ENCODE assay signal across 14 mouse cellular contexts in genomic region chr14:123542362-123542761, GRCm38 (mm10).
DNase-seq lines count a peak whose midpoint lies in the region; ATAC-seq and TF ChIP-seq lines count a peak whose summit lies in the region.
"Had no signal": no experiment of that assay in that cellular context is flagged by ENCODE, and none has a peak within 500 bp of the region (broad histone marks: within the 10 kb centered on the region; RNA-seq: fewer than 3 reads in every experiment).

No protein-coding gene starts in this region.

- H3K27ac ChIP-seq in embryonic facial prominence, embryonic 11.5 days (replicated peaks; ENCODE audit: low read depth, low read length) = no peak overlapping the region
- no peak overlapping the region for H3K27ac ChIP-seq in embryonic facial prominence, embryonic 10.5 days (replicated peaks)
- H3K27ac ChIP-seq in lung, embryonic 14.5 days (ENCODE audit: low read depth) = no peak overlapping the region
- no peak overlapping the region for H3K27ac ChIP-seq in MEL (ENCODE audit: control insufficient read depth, low read depth, low read length)
- H3K27ac ChIP-seq: embryonic facial prominence, embryonic 12.5 days had no signal

- no peaks in the 10 kb centered on the region for H3K4me1 ChIP-seq in embryonic facial prominence, embryonic 11.5 days (ENCODE audit: control insufficient read depth, insufficient read depth, low read length)
- no peaks in the 10 kb centered on the region for H3K4me1 ChIP-seq in embryonic facial prominence, embryonic 10.5 days
- no peaks in the 10 kb centered on the region for H3K4me1 ChIP-seq in lung, embryonic 14.5 days (ENCODE audit: insufficient read depth)
- H3K4me1 ChIP-seq in lung, adult 2 months (ENCODE audit: control insufficient read depth, insufficient read depth, low read length) = no peaks in the 10 kb centered on the region
- H3K4me1 ChIP-seq in MEL (ENCODE audit: control insufficient read depth in 1 of 2, insufficient read depth in 2 of 2, low read length in 2 of 2) = no peaks in the 10 kb centered on the region
- H3K4me1 ChIP-seq: embryonic facial prominence, embryonic 12.5 days had no signal

- no peak for ATAC-seq in embryonic facial prominence, embryonic 11.5 days (replicated peaks; ENCODE audit: insufficient number of reproducible peaks, low FRiP score, low TSS enrichment, low read depth)
- no peak for ATAC-seq in lung, embryonic 14.5 days (ENCODE audit: insufficient read depth)
- ATAC-seq: inflammation-experienced regulatory T-cells, adult 6 months had no signal

- H3K27me3 ChIP-seq in embryonic facial prominence, embryonic 11.5 days (ENCODE audit: control insufficient read depth, insufficient read depth, low read length) = no peaks in the 10 kb centered on the region
- no peaks in the 10 kb centered on the region for H3K27me3 ChIP-seq in embryonic facial prominence, embryonic 10.5 days (replicated peaks; ENCODE audit: low read depth, poor library complexity, severe bottlenecking)
- H3K27me3 ChIP-seq in lung, embryonic 14.5 days (ENCODE audit: insufficient read depth, low read length) = no peaks in the 10 kb centered on the region
- no peaks in the 10 kb centered on the region for H3K27me3 ChIP-seq in MEL (ENCODE audit: control insufficient read depth in 1 of 2, insufficient read depth in 2 of 2, low read length in 2 of 2)
- H3K27me3 ChIP-seq: embryonic facial prominence, embryonic 12.5 days had no signal

- no peak overlapping the region for H3K4me2 ChIP-seq in embryonic facial prominence, embryonic 11.5 days (ENCODE audit: low read depth, low read length)
- no peak overlapping the region for H3K4me2 ChIP-seq in lung, embryonic 14.5 days
- H3K4me2 ChIP-seq: embryonic facial prominence, embryonic 12.5 days had no signal

- no peak for TF ChIP-seq POLR2A in lung, adult 2 months (IDR thresholded peaks at IDR 0.05; ENCODE audit: borderline replicate concordance, extremely low read depth, low read depth, low read length)
- TF ChIP-seq POLR2A in MEL (IDR thresholded peaks at IDR 0.05; ENCODE audit: control insufficient read depth in 1 of 2, insufficient read depth in 1 of 2, low read depth in 1 of 2, low read length in 2 of 2, poor library complexity in 1 of 2) = no peak

- peak; percentile 6 for TF ChIP-seq RAD21 in MEL (IDR thresholded peaks at IDR 0.05; ENCODE audit: low read depth, low read length)

- no peaks in the 10 kb centered on the region for H3K36me3 ChIP-seq in embryonic facial prominence, embryonic 11.5 days (replicated peaks; ENCODE audit: control insufficient read depth, insufficient read depth, low read depth, low read length)
- H3K36me3 ChIP-seq in embryonic facial prominence, embryonic 10.5 days (replicated peaks) = no peaks in the 10 kb centered on the region
- H3K36me3 ChIP-seq in lung, embryonic 14.5 days (ENCODE audit: insufficient read depth) = no peaks in the 10 kb centered on the region
- no peaks in the 10 kb centered on the region for H3K36me3 ChIP-seq in MEL (ENCODE audit: control insufficient read depth in 1 of 2, insufficient read depth in 2 of 2, low read length in 2 of 2)
- H3K36me3 ChIP-seq: embryonic facial prominence, embryonic 12.5 days had no signal

- H3K4me3 ChIP-seq in embryonic facial prominence, embryonic 11.5 days (ENCODE audit: low read depth, low read length) = no peak overlapping the region
- H3K4me3 ChIP-seq in embryonic facial prominence, embryonic 10.5 days = no peak overlapping the region
- H3K4me3 ChIP-seq in lung, embryonic 14.5 days (ENCODE audit: low read depth, low read length) = no peak overlapping the region
- H3K4me3 ChIP-seq in lung, adult 2 months (replicated peaks; ENCODE audit: extremely low read depth, low read depth, low read length) = no peak overlapping the region
- H3K4me3 ChIP-seq in MEL (ENCODE audit: control insufficient read depth in 1 of 2, insufficient read depth in 1 of 2, low read depth in 2 of 2, low read length in 2 of 2) = no peak overlapping the region
- H3K4me3 ChIP-seq: embryonic facial prominence, embryonic 12.5 days had no signal

- no peak overlapping the region for H3K9ac ChIP-seq in embryonic facial prominence, embryonic 11.5 days (replicated peaks; ENCODE audit: low read length)
- H3K9ac ChIP-seq in lung, embryonic 14.5 days = no peak overlapping the region
- H3K9ac ChIP-seq in MEL (ENCODE audit: control insufficient read depth, low read depth, low read length, poor library complexity, severe bottlenecking) = no peak overlapping the region
- H3K9ac ChIP-seq: embryonic facial prominence, embryonic 12.5 days had no signal

- TF ChIP-seq CTCF in lung, embryonic 14.5 days (IDR thresholded peaks at IDR 0.05; ENCODE audit: low read depth) = peak; percentile 33
- no peak for TF ChIP-seq CTCF in lung, adult 2 months (IDR thresholded peaks at IDR 0.05; ENCODE audit: insufficient read depth, low read length)
- TF ChIP-seq CTCF in MEL (IDR thresholded peaks at IDR 0.05 in 2 of 3, conservative IDR thresholded peaks at IDR 0.05 in 1 of 3; ENCODE audit: control insufficient read depth in 1 of 3, insufficient read depth in 1 of 3, low read depth in 2 of 3, low read length in 3 of 3, poor library complexity in 1 of 3, severe bottlenecking in 1 of 3) = peak in 1 of 3 experiments; percentile 5; a peak in 1 of 6 replicates

- peak; percentile 13 for DNase-seq in embryonic facial prominence, embryonic 11.5 days (ENCODE audit: low spot score)
- DNase-seq in embryonic facial prominence, embryonic 10.5 days (ENCODE audit: low spot score) = no peak
- no peak for DNase-seq in lung, embryonic 14.5 days
- DNase-seq in lung, adult 2 months = no peak
- DNase-seq in MEL (ENCODE audit: low read depth, low spot score) = peak; percentile 3
- DNase-seq in embryo, embryonic 11 days = peak; percentile 22
- DNase-seq in spleen, adult 18-20 months = no peak
- DNase-seq in lung, adult 18-20 months = no peak
- DNase-seq: cerebellum, adult 2 months; liver; retina, postnatal 1 day; thymus, postnatal 25 days had no signal

- no peaks in the 10 kb centered on the region for H3K9me3 ChIP-seq in embryonic facial prominence, embryonic 11.5 days (replicated peaks; ENCODE audit: control insufficient read depth, low read length)
- no peaks in the 10 kb centered on the region for H3K9me3 ChIP-seq in embryonic facial prominence, embryonic 10.5 days
- no peaks in the 10 kb centered on the region for H3K9me3 ChIP-seq in lung, embryonic 14.5 days (ENCODE audit: low read depth, low read length)
- no peaks in the 10 kb centered on the region for H3K9me3 ChIP-seq in MEL (replicated peaks; ENCODE audit: insufficient read depth, low read length)
- H3K9me3 ChIP-seq: embryonic facial prominence, embryonic 12.5 days had no signal

- no peaks in the 10 kb centered on the region for H3K79me2 ChIP-seq in MEL (ENCODE audit: control insufficient read depth, insufficient read depth, low read length, poor library complexity)

- no peak for TF ChIP-seq EP300 in MEL (IDR thresholded peaks at IDR 0.05; ENCODE audit: low read depth in 1 of 2, low read length in 2 of 2)

TF ChIP-seq in MEL, 35 proteins besides CTCF, POLR2A, EP300 and RAD21:
- TF ChIP-seq CHD2 (IDR thresholded peaks at IDR 0.05; ENCODE audit: low read length) (no peak), BHLHE40 (IDR thresholded peaks at IDR 0.05; ENCODE audit: borderline replicate concordance, low read depth, low read length) (no peak), NELFE (IDR thresholded peaks at IDR 0.05; ENCODE audit: low read depth, low read length) (no peak), ZMIZ1 (IDR thresholded peaks at IDR 0.05; ENCODE audit: low read depth, low read length) (no peak), TAL1 (IDR thresholded peaks at IDR 0.05; ENCODE audit: low read length) (no peak), E2F4 (IDR thresholded peaks at IDR 0.05; ENCODE audit: borderline replicate concordance, low read depth, low read length) (no peak), HCFC1 (IDR thresholded peaks at IDR 0.05; ENCODE audit: low read depth, low read length) (no peak), USF2 (IDR thresholded peaks at IDR 0.05; ENCODE audit: borderline replicate concordance in 1 of 2, insufficient read depth in 1 of 2, low read depth in 1 of 2, low read length in 2 of 2) (no peak)

Comparison
In these comparisons a context has a peak if more than half of its experiments do, and no peak if none do; other contexts are left out.
1. DNase-seq: peak in embryonic facial prominence, embryonic 11.5 days (single experiment), MEL (single experiment) and embryo, embryonic 11 days (single experiment); none in embryonic facial prominence, embryonic 10.5 days (single experiment), lung, embryonic 14.5 days (single experiment), lung, adult 2 months (single experiment), spleen, adult 18-20 months (0 of 2) and lung, adult 18-20 months (0 of 2).